Mouse (Mus musculus): ENCODE data around the gene Lrsam1.

Lrsam1 gene

GRCm38 (mm10) chr2:32966689-32967631, 5.5 kb upstream of the Lrsam1 start:
- peak; percentile 95 for DNase-seq (ENCODE audit: inconsistent ontology term)

DNA sequence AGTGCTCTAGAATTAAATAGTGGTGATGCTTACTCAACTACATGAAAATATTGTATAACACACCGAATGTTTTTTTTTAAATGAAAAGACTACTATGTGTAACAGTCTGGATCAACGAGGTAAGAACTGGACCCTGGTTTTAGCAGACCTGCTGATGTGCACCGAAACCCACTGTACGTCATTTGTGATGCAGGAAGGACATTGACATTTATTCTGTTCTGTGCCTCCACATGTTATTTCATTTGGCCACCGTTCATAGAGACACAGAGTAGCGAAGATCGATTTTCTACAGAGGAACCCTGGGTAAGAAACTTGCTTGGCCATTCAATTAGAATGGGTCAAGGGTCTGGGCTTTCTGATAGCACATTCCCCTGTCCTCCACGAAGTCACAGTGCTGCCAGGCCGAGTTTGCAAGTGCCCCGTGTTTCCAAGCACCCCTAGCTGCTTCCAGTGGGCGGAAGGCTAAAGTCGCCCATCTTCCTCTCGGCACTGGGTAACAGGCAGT, 4.8 kb upstream of the Lrsam1 start:
- DNase-seq (ENCODE audit: inconsistent ontology term), result no peak

GRCm38 (mm10) chr2:32965511-32966183, 4.2 kb upstream of the Lrsam1 start:
- DNase-seq (ENCODE audit: inconsistent ontology term), result no peak

DNA sequence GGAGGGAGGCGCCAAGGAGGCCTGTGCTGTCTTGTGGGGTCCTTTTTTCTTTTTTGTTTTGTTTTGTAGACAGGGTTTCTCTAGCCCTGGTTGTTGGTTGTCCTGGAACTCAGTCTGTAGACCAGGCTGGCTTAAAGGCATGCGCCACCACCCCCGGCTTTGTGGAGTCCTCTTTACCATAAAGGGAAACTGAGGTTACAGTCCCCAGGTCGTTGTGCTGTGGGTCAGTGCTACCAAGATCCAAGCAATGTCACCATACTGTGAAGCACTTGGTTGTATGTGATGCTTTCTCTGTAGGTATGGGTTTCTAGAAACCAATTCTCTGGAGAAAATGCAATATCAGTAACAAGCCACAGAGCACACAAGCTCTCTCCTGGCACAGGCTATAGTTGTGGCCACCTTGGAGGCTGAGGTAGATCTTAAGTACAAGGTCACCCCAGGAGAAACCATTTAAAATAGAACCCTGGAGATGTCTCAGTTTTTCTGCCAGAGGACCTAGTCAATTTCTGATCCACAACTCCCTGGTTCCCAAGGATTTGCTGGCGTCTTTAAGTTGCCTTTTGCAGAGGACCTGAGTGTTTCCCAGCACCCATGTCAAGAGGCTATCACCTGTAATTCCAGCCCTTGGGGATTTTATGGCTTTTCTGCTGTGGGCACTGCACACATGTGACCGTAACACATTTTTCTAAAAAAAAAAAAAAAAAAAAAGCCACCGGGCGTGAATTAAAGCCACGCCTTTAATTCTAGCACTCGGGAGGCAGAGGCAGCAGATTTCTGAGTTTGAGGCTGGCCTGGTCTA, 3.4 kb upstream of the Lrsam1 start:
- DNase-seq (ENCODE audit: inconsistent ontology term), result no peak

- no peak for DNase-seq (ENCODE audit: inconsistent ontology term)
These were observed 2.6 kb upstream of the Lrsam1 start for GRCm38 (mm10) chr2:32963981-32964380.

- DNase-seq (ENCODE audit: inconsistent ontology term), result no peak
These were observed 2.1 kb upstream of the Lrsam1 start for GRCm38 (mm10) chr2:32963544-32963943.

DNA sequence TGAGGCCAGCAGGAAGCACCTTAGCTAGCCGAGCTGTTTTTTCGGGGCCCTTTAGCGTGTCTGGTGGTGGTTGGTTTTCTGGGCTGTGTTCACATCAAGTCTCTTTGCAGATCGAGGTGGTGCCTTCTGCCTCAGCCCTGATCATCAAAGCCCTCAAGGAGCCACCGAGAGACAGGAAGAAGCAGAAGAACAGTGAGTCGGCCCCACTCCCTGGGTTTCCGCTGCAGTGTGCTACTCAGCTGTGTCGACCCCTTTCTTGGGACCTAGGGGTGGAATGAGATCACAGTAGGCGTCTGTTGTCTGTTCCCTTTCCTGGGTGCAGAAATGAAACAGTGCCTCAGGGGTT, 1.4 kb upstream of the Lrsam1 start:
- DNase-seq (ENCODE audit: inconsistent ontology term), result no peak

DNA sequence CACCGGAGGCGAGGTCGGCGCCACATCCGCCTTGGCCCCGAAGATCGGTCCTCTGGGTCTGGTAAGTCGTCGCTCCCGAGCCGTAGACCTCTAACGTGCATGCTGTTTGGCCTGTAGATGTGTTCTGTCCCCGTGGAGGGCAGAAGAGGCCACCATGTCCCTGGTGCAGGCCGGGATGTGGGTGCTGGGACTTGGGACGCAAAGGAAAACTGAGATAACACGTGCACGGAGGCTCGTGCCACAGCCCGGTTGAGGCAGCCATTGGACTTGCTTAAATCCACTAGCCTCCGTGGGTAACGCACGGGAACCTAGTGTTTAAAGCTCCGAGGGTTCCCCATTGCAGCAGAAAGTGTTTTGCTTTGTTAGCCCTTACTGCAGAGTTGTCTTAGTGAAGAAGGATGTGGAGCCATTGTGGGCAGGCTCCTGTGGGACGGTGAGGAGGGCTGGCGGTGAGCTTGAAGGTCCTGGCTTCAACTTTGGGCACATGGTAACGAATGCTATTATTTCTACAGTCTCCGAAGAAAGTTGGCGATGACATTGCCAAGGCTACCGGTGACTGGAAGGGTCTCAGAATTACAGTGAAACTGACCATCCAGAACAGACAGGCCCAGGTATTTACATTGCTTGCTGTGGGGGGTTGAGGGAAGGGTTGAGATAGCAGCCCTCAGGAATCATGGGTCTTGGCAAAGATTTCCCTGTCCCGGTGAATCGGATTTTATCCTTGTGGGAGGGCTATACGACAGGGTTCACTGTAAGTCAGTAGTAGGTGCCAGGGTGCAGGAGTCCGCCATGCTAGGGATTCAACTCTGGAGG, 854 bp upstream of the Lrsam1 start:
- no peak for DNase-seq (ENCODE audit: inconsistent ontology term)

- DNase-seq (ENCODE audit: inconsistent ontology term), result no peak
These were observed 1.1 kb downstream of the Lrsam1 start for GRCm38 (mm10) chr2:32960273-32960672.

DNA sequence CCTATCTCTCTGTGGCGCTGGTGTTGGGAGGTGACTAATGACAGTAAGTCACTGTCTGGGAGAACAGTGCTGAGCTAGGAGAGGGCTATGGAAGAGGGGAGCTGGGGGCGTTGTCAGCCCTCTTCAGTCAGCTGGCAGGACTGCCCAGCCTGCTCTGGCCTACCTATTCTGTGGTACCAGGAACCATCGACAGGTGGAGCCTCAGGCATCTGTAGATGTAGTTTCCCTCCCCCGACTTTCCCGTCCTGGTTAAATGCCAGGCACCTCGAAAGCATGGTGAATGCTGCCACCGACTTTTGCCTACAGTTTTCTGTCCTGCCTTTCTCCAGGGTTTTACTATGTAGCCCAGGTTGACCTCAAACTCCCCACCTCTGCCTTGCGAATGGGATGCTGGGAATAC, 4.1 kb downstream of the Lrsam1 start:
- DNase-seq (ENCODE audit: inconsistent ontology term), result no peak

GRCm38 (mm10) chr2:32954581-32954980, 6.8 kb downstream of the Lrsam1 start:
- DNase-seq (ENCODE audit: inconsistent ontology term), result no peak

DNA sequence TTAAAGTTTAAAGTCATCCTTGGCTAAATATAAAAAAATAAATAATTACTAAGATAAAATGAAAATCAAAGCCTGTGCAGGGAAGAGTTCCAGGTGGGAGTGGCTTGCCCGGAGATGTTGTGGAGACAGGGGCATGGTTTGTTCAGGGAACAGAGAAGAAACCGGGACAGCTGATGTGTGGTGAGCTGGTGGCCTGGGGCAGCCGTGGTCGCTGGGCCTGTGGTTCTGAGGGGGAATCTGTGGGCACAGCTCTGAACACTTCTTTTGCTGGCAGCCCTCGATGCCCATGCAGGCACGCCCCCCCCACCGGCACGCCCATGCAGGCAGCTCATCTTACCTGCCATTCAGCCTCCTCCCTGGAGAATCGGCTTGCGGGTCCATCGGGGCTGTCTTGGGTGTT, 14.0 kb downstream of the Lrsam1 start:
- no peak for DNase-seq (ENCODE audit: inconsistent ontology term)

DNA sequence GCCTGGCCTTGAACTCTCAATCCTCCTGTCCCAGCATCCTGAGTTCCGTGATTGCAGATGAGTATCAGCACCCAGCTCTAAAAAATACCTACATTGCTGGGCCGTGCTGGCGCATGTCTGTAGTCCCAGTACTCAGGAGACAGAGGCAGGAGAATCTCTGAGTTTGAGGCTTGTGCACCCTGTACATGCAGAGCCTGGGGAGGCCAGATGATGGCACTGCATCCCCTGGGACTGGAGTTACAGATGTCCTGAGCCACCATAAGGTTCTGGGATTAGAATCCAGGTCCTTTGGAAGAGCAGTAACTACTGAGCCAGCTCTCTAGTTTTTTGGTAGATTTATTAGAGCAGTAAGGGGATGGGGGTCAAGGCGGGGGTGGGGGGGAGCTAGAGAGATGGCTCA, 20.9 kb downstream of the Lrsam1 start:
- DNase-seq (ENCODE audit: inconsistent ontology term), result no peak

GRCm38 (mm10) chr2:32939418-32939817, 22.0 kb downstream of the Lrsam1 start:
- no peak for DNase-seq (ENCODE audit: inconsistent ontology term)

- DNase-seq (ENCODE audit: inconsistent ontology term), result no peak
These were observed 22.7 kb downstream of the Lrsam1 start for GRCm38 (mm10) chr2:32938741-32939140.

GRCm38 (mm10) chr2:32931730-32932129, 29.7 kb downstream of the Lrsam1 start:
- no peak for DNase-seq (ENCODE audit: inconsistent ontology term)

DNA sequence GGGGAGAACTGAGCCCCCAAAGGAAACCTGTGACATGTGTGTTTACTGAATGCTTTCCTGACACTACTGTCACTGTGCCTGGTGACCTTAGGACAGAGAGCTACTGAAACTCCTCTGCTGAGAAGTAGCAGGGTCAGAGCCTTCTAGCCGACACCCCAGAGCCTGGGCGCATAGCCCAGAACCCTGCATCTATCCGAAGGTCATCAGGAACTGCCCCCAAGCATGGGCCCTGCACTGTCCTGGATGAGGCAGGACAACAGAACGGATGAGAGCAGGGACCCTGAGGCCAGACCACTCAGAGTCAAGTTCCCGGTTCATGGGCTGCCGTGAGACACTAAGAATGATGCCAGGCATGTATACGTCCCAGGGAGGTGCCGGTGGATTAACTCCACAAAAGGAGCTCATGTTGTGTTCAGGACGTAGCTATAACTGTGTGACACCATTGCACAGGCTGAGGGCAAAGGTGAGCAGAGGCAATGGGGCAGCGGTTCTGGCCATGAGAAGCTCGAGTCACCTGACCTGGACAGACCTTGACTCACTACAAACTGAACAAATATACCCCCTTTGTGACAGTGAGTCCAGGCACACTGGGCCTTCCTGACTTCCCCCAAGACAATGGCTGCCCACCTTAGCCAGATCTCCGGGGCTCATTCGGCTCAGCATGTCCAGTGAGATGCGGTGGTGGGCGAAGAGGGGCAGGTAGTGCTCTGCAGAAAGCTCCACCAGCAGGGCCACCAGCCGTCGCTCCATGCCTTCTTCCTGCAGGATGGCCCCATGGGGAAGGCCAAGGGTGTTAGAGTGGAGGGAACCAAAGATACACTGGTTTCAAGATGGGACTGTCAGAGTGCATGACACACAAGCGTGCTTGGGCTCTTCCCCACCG, 32.2 kb downstream of the Lrsam1 start:
- no peak for DNase-seq (ENCODE audit: inconsistent ontology term)

- peak; percentile 76 for DNase-seq (ENCODE audit: inconsistent ontology term)
These were observed 33.0 kb downstream of the Lrsam1 start for GRCm38 (mm10) chr2:32928235-32928946.

- no peak for DNase-seq (ENCODE audit: inconsistent ontology term)
These were observed 33.7 kb downstream of the Lrsam1 start for GRCm38 (mm10) chr2:32927624-32928234.
